9 mouse cellular contexts compared by ENCODE assay signal in genomic region chr11:113176183-113176582, GRCm38 (mm10).
DNase-seq lines count a peak whose midpoint lies in the region; ATAC-seq and TF ChIP-seq lines count a peak whose summit lies in the region.
"Had no signal": no experiment of that assay in that cellular context is flagged by ENCODE, and none has a peak within 500 bp of the region (broad histone marks: within the 10 kb centered on the region; RNA-seq: fewer than 3 reads in every experiment).

No protein-coding gene starts in this region.

- no peak overlapping the region for H3K4me3 ChIP-seq in hindbrain, embryonic 11.5 days (ENCODE audit: low read depth, low read length)
- H3K4me3 ChIP-seq in hindbrain, embryonic 12.5 days: no peak overlapping the region
- no peak overlapping the region for H3K4me3 ChIP-seq in ES-E14 (ENCODE audit: insufficient read depth in 1 of 2, low read depth in 1 of 2, low read length in 2 of 2, poor library complexity in 1 of 2, severe bottlenecking in 1 of 2)
- H3K4me3 ChIP-seq: neural tube, embryonic 13.5 days had no signal

- WGBS in hindbrain, embryonic 11.5 days: 21% methylated on average over 7 of the region's 7 CpGs
- 27% methylated on average over 7 of the region's 7 CpGs for WGBS in hindbrain, embryonic 12.5 days

- no peaks in the 10 kb centered on the region; the same call in 1 of the 2 replicates for H3K27me3 ChIP-seq in hindbrain, embryonic 11.5 days (ENCODE audit: control insufficient read depth, insufficient read depth, low read length)
- no peaks in the 10 kb centered on the region; the same call in 1 of the 2 replicates for H3K27me3 ChIP-seq in hindbrain, embryonic 12.5 days
- H3K27me3 ChIP-seq: neural tube, embryonic 13.5 days had no signal

- H3K4me2 ChIP-seq in hindbrain, embryonic 11.5 days (replicated peaks; ENCODE audit: low read depth, low read length): no peak overlapping the region
- H3K4me2 ChIP-seq in hindbrain, embryonic 12.5 days (replicated peaks): no peak overlapping the region
- H3K4me2 ChIP-seq: neural tube, embryonic 13.5 days had no signal

- no peak overlapping the region for H3K27ac ChIP-seq in hindbrain, embryonic 11.5 days (ENCODE audit: low read depth, low read length)
- H3K27ac ChIP-seq in hindbrain, embryonic 12.5 days: no peak overlapping the region
- H3K27ac ChIP-seq in ES-E14 (ENCODE audit: insufficient read depth, low read depth, low read length, poor library complexity, severe bottlenecking): no peak overlapping the region

- 0 out of 2 replicates have a peak, but pooled peaks cover 3% of the 10 kb centered on the region for H3K4me1 ChIP-seq in hindbrain, embryonic 11.5 days (replicated peaks; ENCODE audit: control insufficient read depth, insufficient read depth, low read length)
- H3K4me1 ChIP-seq in hindbrain, embryonic 12.5 days: peaks cover 66% of the 10 kb centered on the region
- no peaks in the 10 kb centered on the region for H3K4me1 ChIP-seq in ES-E14 (ENCODE audit: control insufficient read depth in 2 of 2, insufficient read depth in 2 of 2, low read length in 2 of 2, poor library complexity in 1 of 2)

- H3K9me3 ChIP-seq in hindbrain, embryonic 11.5 days (ENCODE audit: control insufficient read depth, low read length): no peaks in the 10 kb centered on the region
- H3K9me3 ChIP-seq in hindbrain, embryonic 12.5 days (replicated peaks): no peaks in the 10 kb centered on the region
- no peaks in the 10 kb centered on the region for H3K9me3 ChIP-seq in ES-E14 (ENCODE audit: control insufficient read depth, insufficient read depth, low read depth, low read length)
- H3K9me3 ChIP-seq: neural tube, embryonic 13.5 days had no signal

- no peak overlapping the region for H3K9ac ChIP-seq in hindbrain, embryonic 11.5 days (ENCODE audit: low read depth, low read length)
- H3K9ac ChIP-seq in hindbrain, embryonic 12.5 days: no peak overlapping the region
- no peak overlapping the region for H3K9ac ChIP-seq in ES-E14 (ENCODE audit: insufficient read depth, low read depth, low read length, poor library complexity, severe bottlenecking)

- H3K36me3 ChIP-seq in hindbrain, embryonic 11.5 days (ENCODE audit: control insufficient read depth, insufficient read depth, low read length): no peaks in the 10 kb centered on the region
- no peaks in the 10 kb centered on the region for H3K36me3 ChIP-seq in hindbrain, embryonic 12.5 days
- no peaks in the 10 kb centered on the region for H3K36me3 ChIP-seq in ES-E14 (ENCODE audit: control insufficient read depth, insufficient read depth, low read length, poor library complexity, severe bottlenecking)
- H3K36me3 ChIP-seq: neural tube, embryonic 13.5 days had no signal

- DNase-seq in hindbrain, embryonic 11.5 days (ENCODE audit: low spot score): peak; percentile 68
- peak; percentile 79 for DNase-seq in 3T3-L1 (ENCODE audit: low read depth, low spot score)
- DNase-seq in ES-E14 (ENCODE audit: low read depth, low spot score): peak; percentile 49
- DNase-seq in cerebellum, adult 9-10 months: peak; percentile 59
- peak; percentile 89 for DNase-seq in naive thymus-derived CD4-positive, alpha-beta T cell, adult 2 months (ENCODE audit: low read depth)
- DNase-seq in spleen, postnatal 14 days (ENCODE audit: low spot score in 2 of 2): no peak

- ATAC-seq in hindbrain, embryonic 11.5 days (ENCODE audit: low FRiP score): no peak
- ATAC-seq in hindbrain, embryonic 12.5 days (ENCODE audit: low FRiP score): no peak
- ATAC-seq in inflammation-experienced regulatory T-cells, adult 6 months: peak; percentile 36

- in situ Hi-C loops in ES-E14 (cut with MboI; ENCODE audit: low sequenced_read_pairs in 2 of 2, unreplicated experiment in 2 of 2): loop anchor here (5.0 to 25.0 kb wide), 3 partner anchors 229 to 461 kb away; partner anchors contain the start of gene Cog1 (in 1 of the 2)

TF ChIP-seq in ES-E14, 5 proteins besides CTCF, POLR2A, EP300 and RAD21:
- TF ChIP-seq HCFC1 (IDR thresholded peaks at IDR 0.05; ENCODE audit: borderline replicate concordance, insufficient read depth, low read length) (no peak), CHD2 (IDR thresholded peaks at IDR 0.05; ENCODE audit: low read depth, low read length) (no peak), MAFK (IDR thresholded peaks at IDR 0.05; ENCODE audit: insufficient read depth, low read depth, low read length) (no peak), ZC3H11A (IDR thresholded peaks at IDR 0.05; ENCODE audit: borderline replicate concordance, low read depth, low read length) (peak; percentile 74), ZNF384 (IDR thresholded peaks at IDR 0.05; ENCODE audit: low read depth, low read length) (no peak)

Comparison
In these comparisons a context has a peak if more than half of its experiments do, and no peak if none do; other contexts are left out.
1. DNase-seq: peak in hindbrain, embryonic 11.5 days (single experiment), 3T3-L1 (single experiment), ES-E14 (single experiment), cerebellum, adult 9-10 months (single experiment) and naive thymus-derived CD4-positive, alpha-beta T cell, adult 2 months (single experiment); none in spleen, postnatal 14 days (0 of 2).